Mouse (Mus musculus) CH12.LX (cell line): ENCODE measurements at regions not wholly inside any gene's neighbourhood (a gene's known extent, or its start where the extent isn't known, plus 50 kb on each side); places are given as distances from the start of the nearest gene placed in this dataset.

Experiments
- CHD1 ChIP-seq: IDR thresholded peaks from 2 replicates; pipeline ENCODE4 v1.6.1; 2012; ENCODE audit warnings: low read depth, low read length, improper control_type of control experiment, inconsistent platforms
- CTCF ChIP-seq, 2 experiments: IDR thresholded peaks in 1 of 2; conservative IDR thresholded peaks in 1 of 2; 2 replicates each; pipeline ENCODE4 v1.5.1; 2011 to 2012; ENCODE audit warnings: low read depth in 2 of 2, low read length in 2 of 2, improper control_type of control experiment in 1 of 2, inconsistent platforms in 1 of 2, mild to moderate bottlenecking in 1 of 2, moderate library complexity in 1 of 2
- ELF1 ChIP-seq: IDR thresholded peaks from 2 replicates; pipeline ENCODE4 v1.6.1; 2014; ENCODE audit warnings: low read depth, mild to moderate bottlenecking, inconsistent platforms, low read length, improper control_type of control experiment
- EP300 ChIP-seq: IDR thresholded peaks from 2 replicates; pipeline ENCODE4 v1.6.1; 2011; ENCODE audit warnings: low read length, improper control_type of control experiment
- MAZ ChIP-seq: IDR thresholded peaks from 2 replicates; pipeline ENCODE4 v1.6.1; 2012; ENCODE audit warnings: low read depth, mild to moderate bottlenecking, inconsistent platforms, low read length, improper control_type of control experiment, moderate library complexity
- USF2 ChIP-seq: conservative IDR thresholded peaks from 2 replicates; pipeline ENCODE4 v1.6.1; 2011; ENCODE audit warnings: low read depth, low read length, improper control_type of control experiment

DNA sequence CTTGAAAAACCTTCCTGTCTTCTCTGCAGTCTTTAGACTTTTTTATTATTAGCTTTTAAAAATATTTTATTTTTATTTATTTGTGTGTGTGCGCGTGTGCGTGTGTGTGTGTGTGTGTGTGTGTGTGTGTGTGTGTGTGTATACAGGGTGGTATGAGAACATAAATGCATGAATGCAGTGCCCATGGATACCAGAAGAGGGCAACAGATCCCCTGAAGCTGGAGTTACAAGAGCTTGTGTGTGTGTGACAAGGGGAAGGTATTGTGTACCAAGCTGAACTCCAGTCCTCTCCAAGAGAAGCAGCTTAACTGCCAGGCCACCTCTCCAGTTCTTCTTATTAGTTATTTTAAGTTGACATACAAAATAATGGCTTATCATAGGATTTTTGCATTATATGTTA is 385.0 kb upstream of the Xylt1 start:
- TF ChIP-seq USF2: no peak
- TF ChIP-seq ELF1: no peak
- TF ChIP-seq CTCF (conservative IDR thresholded peaks at IDR 0.05 in 1 of 2, IDR thresholded peaks at IDR 0.05 in 1 of 2; ENCODE audit: low read depth in 2 of 2, low read length in 2 of 2): peak; percentile 21 to 52; a peak in 2 of 4 replicates
- TF ChIP-seq MAZ: no peak
- TF ChIP-seq EP300: no peak
- no peak for TF ChIP-seq CHD1
